Mouse (Mus musculus): ENCODE data around the gene Gm44511.

- TF ChIP-seq CTCF (IDR thresholded peaks at IDR 0.05; ENCODE audit: low read depth, low read length) (no peak), POLR2A (IDR thresholded peaks at IDR 0.05; ENCODE audit: extremely low read depth, insufficient read depth, low read length) (no peak)
These were observed 32.4 kb downstream of the Gm44511 start for GRCm38 (mm10) chr6:128793734-128794133.
